Mouse (Mus musculus) liver, adult (tissue): ENCODE results near the gene Ifitm2.
A peak's percentile ranks its signal among the peaks of the same experiment; 100 is the strongest.

ENCODE experiments used
- GATA4 ChIP-seq: IDR thresholded peaks from 2 replicates; pipeline ENCODE4 v1.6.1; 2014; ENCODE audit warnings: mild to moderate bottlenecking, low read length; ENCODE audit not compliant: insufficient replicate concordance

Ifitm2 gene

DNA sequence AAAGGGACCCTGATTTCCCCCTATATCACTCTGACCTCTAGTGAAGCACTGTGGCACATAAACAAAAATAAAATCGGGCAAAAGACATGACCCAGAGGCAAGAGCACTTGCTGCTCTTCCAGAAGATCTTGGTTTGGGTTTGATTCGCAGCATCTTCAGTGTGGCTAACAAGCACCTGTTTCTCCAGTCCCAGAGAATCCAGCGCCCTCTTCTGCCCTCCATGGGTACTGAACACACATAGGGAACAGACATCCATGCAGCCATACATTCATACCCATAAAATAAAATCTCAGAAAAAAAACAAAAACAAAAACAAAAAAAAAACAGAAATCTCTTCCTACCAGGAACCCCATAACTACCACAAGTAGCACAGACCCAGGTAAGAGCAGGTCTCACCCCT, 17.4 kb downstream of the Ifitm2 start:
- no peak for TF ChIP-seq GATA4

DNA sequence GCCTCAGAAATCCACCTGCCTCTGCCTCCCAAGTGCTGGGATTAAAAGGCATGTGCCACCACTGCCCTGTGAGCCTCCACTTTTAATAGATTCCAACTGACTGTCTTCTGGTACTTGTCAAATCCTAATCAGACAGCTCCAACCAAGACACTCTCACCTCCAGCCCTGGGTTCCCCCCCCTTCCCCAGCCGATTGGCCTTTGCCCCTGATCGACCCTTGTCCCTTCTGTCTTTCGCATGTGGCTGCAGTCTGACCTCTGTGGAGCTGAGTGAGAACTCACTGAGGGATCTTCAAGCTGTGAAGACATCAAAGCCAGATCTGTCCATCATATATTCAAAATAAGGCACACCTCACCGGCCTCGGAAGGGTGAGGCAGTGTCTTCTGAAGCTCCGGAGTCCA, 28.6 kb downstream of the Ifitm2 start:
- TF ChIP-seq GATA4, result no peak

DNA sequence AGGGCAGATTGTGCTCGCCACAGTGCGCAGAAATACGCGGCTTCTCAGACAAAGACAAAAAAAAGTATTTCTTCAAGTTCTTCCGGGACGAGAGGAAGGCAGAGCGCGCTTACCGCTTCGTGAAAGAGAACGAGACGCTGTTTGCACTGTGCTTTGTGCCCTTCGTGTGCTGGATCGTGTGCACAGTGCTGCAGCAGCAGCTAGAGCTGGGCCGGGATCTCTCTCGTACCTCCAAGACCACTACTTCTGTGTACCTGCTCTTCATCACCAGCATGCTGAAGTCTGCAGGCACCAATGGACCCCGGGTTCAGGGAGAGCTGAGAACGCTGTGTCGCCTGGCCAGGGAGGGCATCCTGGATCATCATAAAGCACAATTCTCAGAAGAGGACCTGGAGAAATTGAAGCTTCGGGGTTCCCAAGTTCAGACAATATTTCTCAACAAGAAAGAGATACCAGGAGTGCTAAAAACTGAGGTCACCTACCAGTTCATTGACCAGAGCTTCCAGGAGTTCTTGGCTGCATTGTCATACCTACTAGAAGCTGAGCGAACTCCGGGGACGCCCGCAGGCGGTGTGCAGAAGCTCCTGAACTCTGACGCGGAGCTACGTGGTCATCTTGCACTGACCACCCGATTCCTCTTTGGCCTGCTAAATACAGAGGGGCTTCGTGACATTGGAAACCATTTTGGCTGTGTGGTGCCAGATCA, 32.6 kb downstream of the Ifitm2 start:
- no peak for TF ChIP-seq GATA4

DNA sequence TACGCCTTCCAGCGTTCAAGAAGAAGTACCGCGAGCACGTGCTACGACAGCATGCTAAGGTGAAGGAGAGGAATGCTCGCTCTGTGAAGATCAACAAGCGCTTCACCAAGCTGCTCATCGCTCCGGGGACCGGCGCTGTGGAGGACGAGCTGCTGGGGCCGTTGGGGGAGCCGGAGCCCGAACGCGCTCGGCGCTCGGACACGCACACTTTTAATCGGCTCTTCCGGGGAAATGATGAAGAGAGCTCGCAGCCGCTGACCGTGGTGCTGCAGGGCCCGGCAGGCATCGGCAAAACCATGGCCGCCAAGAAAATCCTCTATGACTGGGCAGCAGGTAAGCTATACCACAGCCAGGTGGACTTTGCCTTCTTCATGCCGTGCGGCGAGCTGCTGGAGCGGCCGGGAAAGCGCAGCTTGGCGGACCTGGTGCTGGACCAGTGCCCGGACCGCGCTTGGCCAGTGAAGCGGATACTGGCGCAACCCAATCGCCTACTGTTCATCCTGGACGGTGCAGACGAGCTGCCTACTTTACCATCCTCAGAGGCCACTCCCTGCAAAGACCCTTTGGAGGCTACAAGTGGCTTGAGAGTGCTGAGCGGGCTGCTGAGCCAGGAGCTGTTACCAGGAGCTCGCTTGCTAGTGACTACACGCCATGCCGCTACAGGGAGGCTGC, 33.3 kb downstream of the Ifitm2 start:
- peak; percentile 12; the same call in 1 of the 2 replicates for TF ChIP-seq GATA4

DNA sequence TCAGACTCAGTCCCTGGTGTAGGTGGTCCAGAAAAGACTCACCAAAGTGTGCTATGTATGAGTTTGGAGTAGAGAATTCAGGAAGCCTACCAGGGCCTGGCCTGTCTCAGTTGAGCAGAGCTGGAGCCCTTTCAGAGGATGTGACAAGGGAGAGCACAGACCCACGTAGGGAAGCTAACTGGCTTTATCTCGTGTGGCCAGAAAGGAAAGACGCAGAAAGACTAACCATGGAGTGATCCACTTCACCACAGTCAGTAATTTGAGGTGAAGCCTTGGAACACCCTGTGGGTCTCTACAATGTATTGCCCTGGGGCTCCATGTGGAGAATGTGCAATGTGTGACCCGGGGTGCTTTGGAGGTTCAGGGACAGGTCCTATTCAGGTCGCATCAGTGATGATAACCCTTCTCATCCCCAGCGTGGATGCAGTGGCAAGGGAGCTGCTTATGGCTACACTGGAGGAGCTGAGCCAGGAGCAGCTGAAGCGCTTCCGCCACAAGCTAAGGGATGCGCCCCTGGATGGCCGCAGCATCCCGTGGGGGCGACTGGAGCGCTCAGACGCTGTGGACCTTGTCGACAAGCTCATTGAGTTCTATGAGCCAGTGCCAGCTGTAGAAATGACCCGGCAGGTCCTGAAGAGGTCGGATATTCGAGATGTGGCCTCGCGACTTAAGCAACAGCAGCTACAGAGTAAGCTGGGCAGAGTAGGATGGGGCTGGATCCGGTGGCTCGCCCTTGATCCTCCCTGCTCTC, 34.4 kb downstream of the Ifitm2 start:
- no peak for TF ChIP-seq GATA4

DNA sequence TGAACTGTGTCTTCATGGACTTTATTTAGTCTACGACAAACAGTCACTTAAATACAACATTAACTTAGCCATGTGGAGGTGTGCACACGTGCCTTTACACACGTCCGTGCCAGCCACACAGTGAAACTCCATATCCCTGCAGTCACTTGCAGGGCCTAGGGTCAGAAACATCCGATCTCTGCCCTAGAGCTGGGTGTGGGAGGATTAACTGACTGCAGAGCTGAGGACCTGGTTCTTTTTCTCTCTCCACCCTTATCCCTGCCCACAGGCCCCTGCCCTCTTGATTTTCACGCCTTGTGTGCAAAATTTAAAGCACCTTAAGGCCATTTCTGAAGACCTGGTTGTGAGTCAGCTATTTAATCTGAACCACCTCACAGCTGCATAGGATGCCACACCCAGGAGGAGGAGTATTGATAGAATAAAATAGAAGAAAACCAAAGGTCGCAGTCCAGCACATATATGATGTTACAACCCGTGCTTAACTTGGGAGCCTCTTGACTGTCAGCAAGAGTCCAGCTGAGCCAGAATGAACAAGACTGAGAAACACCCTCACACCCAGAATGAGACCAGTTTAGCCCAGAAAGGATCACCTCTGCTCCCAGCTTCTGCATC, 35.3 kb downstream of the Ifitm2 start, which contains the start of gene Nlrp6:
Gene Nlrp6, plus strand, starts transcription at position 485 of the 612 bp plus-strand sequence.
- TF ChIP-seq GATA4, result no peak

DNA sequence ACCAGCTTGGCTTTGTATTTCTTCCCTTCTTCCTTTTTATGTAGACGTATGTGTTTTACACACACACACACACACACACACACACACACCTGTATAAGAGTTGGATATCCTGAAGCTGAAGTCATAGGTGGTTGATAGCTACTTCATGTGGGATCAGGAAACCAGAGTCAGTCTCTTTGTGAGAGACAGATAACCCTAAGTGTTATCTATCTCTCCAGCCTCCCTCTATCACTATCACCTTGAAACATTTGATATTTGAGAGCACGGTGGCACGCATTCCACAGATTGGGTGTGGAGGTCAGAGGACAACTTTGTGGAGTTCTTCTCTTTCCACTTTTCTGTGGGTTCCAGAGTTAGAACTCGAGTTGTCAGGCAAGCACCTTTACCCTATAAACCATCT, 35.9 kb downstream of the Ifitm2 start:
- no peak for TF ChIP-seq GATA4

DNA sequence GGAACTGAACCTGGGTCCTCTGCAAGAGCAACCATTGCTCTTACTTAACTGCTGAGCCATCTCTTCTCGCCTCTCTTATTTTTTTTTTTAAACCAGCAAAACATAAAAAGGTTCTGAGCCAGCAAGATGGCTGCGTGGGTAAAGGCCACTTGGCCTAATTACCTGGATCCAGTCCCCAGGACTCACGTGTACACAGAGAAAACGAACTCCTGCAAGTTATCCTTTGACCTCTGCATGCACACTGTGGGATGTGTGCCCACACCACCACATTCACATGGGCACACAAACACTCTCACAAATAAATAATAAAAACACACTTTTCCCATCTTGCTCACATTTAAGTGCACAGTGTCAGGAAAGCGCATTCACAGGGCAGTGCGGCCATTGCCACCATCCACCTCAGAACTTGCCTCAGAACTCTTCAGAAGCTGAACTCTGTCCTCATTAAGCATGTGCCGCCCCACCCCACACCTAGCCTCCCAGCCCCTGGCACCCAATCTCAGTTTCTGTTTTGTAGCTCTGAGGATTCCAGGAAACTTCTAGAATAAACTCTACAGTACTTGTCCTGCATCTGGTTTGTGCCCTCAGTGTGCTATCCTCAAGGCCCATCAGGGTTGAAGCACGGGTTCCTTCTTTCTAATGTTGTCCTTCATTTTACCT, 41.6 kb downstream of the Ifitm2 start:
- no peak for TF ChIP-seq GATA4

DNA sequence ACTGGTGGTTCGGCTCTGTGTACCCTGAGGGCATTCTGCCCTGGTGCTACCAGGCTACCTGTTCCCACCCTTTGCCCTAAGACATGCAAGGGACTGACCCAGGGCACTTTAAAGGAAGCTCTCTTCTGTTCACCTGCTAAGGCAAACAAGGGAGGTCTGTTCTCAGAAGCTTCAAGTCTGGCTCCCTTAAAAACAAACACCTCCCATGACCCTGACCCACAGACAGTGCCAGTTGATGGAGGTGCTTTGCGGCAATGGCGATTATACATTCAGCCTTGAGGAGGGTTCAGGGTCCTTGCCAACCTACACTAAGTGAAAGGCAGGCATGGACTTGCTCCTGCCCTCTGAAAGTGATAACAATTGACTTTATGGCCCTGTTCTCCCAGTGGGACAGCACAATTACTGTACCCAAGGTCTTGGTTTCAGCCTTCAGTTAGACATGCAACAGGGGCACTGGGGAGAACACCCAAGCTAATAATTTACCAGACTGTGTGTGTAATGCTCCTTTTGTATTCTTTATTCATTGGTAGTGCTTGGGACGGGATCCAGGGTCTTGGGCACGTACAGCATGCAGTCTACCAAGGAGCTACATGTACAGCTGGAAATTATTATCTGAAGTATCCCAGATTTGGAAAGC, 42.8 kb downstream of the Ifitm2 start:
- no peak; the same call in 1 of the 2 replicates for TF ChIP-seq GATA4

DNA sequence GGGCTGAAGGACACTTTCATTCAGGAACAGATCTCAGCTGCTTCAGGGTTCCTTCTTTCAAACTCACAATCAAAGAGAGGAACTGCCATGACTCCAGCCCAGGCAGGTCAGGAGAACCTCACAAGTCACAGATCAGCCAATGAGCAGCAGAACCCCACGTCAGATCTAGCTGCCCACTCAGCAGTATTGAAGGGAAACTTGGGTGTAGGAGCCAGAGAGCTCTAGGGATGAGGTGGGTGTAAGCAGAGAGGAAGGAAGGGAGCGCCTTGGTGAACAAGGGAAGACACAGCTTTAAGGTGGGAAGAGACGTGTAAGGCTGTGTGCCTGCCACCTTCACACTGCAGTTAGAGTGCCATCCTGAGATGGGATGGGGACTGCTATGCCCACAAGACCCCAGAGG, 43.5 kb downstream of the Ifitm2 start:
- no peak for TF ChIP-seq GATA4

DNA sequence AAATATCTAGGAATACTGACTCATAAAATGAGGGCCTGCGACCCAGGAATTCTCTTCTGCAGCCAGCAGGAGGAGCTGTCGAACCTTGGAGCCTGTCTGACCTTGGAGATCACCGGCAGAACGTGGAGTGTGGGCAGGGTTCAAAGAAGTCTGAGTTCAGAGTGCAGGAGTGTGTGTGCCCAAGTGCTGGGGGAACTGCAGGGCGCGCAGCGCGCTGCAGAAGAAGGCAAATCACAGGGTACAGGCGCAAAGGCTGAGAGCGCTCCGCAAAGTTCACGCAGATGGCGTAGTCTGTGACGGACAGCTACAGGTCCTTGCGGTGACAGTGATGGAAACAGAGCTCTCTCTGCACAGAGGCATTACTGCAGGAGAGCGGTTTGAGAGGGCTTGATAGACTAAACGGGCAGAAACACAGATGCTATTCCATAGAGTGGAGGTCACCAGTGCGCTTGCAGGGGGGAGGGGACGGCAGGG, 47.1 kb downstream of the Ifitm2 start:
- TF ChIP-seq GATA4, result no peak

DNA sequence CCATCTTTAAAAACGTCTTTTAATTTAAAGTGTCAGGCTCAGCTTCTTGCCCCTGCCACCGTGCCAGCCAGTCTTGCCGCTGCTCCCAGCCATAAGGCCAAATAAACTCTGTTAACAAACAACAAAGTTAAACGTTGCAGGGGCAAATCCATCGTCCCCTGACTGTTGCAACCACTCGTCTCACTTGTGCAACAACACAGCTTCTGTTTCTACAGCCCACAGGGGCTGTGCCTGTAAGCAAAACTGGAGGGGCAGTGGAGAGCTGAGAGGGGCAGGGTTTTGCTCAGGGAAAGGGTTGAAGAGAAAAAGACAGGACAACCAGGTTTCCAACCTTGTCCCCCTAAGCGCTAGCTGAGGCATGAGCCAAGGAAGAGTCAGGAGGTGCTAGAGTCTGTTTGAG, 47.6 kb downstream of the Ifitm2 start:
- no peak for TF ChIP-seq GATA4

DNA sequence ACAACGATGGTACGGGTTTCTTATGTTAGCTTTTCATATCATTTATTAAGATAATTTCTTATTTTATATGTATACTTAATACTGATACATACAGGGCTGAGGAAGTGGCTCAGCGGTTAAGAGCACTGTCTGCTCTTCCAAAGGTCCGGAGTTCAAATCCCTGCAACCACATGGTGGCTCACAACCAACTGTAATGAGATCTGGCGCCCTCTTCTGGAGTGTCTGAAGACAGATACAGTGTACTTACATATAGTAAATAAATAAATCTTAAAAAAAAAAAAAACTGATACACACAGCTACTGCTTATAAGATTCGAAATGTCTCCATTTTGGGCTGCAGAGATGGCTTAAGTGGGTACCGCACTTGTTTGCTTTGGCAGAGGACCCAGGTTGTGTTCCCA, 48.1 kb downstream of the Ifitm2 start:
- no peak for TF ChIP-seq GATA4

DNA sequence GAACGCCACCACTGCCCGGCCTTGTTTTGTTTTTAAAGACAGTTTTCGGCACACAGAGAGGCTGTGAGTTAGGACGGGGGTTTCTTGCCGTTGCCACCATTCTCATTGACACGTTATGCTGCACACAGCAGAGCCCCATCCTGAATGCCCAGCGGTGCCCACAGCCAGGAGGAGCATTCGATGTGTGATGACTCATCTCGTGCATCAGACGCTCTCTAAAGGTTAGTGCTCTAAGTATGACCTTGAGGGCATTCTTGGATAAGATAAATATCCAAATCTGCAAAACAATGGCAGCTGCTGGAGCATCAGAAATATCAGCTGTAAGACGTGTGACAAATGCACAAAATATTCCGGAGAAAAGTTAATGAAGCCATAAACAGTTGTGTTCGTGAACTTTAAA, 48.7 kb downstream of the Ifitm2 start:
- TF ChIP-seq GATA4, result no peak

DNA sequence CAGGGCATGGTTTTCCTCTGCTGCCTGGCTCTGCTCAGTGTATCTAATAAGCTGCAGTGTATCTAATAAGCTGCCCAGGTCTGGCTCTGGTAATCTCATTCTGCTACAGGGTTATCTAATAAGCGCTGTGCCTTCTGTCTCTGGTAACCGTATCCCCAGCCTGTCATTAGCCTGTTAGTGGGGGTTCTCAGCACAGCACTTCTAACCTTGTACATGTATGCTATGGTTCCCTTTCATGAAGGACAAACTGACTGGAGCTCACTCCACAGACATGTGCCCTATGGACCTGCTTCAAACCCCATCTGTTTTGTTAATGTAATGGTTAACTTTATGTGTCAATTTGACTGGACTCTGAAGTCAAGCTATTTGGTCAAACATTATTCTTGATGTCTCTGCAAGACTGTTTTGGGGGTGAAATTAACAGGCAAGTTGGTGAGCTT, 50.1 kb downstream of the Ifitm2 start:
- TF ChIP-seq GATA4, result no peak
